Mouse (Mus musculus) liver, adult 2 months (tissue): ENCODE measurements around the gene Kpna7.

Experiments
- CTCF ChIP-seq: fragments of 200-500 bp; IDR thresholded peaks from 2 replicates; pipeline ENCODE4 v1.5.1; 2011; ENCODE audit warnings: low read depth, low read length, control low read depth
- POLR2A ChIP-seq: fragments of 200-500 bp; IDR thresholded peaks from 2 replicates; pipeline ENCODE4 v1.6.1; 2011; ENCODE audit warnings: low read length, control low read depth; ENCODE audit not compliant: insufficient read depth; ENCODE audit errors: extremely low read depth

DNA sequence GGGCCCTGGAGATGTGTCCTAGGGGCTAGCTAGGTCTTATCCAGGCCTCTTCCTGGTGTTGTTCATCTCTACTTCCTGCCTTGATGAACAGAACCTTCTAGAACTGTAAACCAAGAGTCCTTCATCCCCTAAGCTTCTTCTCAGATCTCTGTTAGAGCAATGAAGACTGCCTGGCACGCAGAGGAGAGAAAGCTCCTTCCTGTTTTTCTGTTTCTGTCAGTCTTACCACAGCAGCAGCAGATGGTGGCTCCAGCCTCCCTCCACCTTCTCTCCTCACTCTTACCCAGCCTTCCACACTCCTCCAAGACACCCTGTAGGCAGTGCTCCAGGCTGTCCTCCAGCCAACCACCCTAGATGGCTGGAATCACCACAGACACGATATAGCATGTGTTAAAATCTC is 146.5 kb downstream of the Kpna7 start:
- TF ChIP-seq POLR2A, result no peak
- no peak for TF ChIP-seq CTCF
